Mouse (Mus musculus) stomach, postnatal 0 days (tissue): ENCODE results near the gene Atp8b3. TPM values are rescaled to one million over a fixed set of nuclear protein-coding genes. Genes with fewer than 3 reads are reported as not detected.

ENCODE experiments used
- ATAC-seq: fragments of 200-750 bp; cut with Nextera tagmentation; 2 replicates; pipeline ENCODE4 v1.8.0; 2017; ENCODE audit not compliant: low FRiP score, low TSS enrichment
- DNase-seq: peaks from one replicate; pipeline ENCODE4 v3.0.0-alpha.2; 2016; ENCODE audit warnings: low spot score
- H3K27ac ChIP-seq: fragments of 300-500 bp; sonication (generic); replicated peaks from 2 replicates; pipeline ENCODE4 v1.5.1; 2014; ENCODE audit warnings: mild to moderate bottlenecking, control low read depth
- H3K27me3 ChIP-seq: fragments of 300-500 bp; sonication (generic); 2 replicates; pipeline ENCODE4 v1.6.1; 2014; ENCODE audit warnings: low read length; ENCODE audit not compliant: control insufficient read depth, insufficient read depth
- H3K36me3 ChIP-seq: fragments of 300-500 bp; sonication (generic); 2 replicates; pipeline ENCODE4 v1.6.1; 2014; ENCODE audit warnings: low read length, mixed read lengths; ENCODE audit not compliant: control insufficient read depth, insufficient read depth
- H3K4me1 ChIP-seq: fragments of 300-500 bp; sonication (generic); replicated peaks from 2 replicates; pipeline ENCODE4 v1.6.1; 2014; ENCODE audit warnings: antibody characterized with exemption; ENCODE audit not compliant: control insufficient read depth, insufficient read depth
- H3K4me2 ChIP-seq: fragments of 300-500 bp; sonication (generic); replicated peaks from 2 replicates; pipeline ENCODE4 v1.6.1; 2014; ENCODE audit warnings: low read depth, mild to moderate bottlenecking, control low read depth, moderate library complexity
- H3K4me3 ChIP-seq: fragments of 300-500 bp; sonication (generic); 2 replicates; pipeline ENCODE4 v1.5.1; 2014; ENCODE audit warnings: low read depth, low read length, control low read depth
- H3K9ac ChIP-seq: fragments of 300-500 bp; sonication (generic); 2 replicates; pipeline ENCODE4 v1.6.1; 2014; ENCODE audit warnings: mild to moderate bottlenecking, low read length, control low read depth, mixed read lengths
- H3K9me3 ChIP-seq: fragments of 300-500 bp; sonication (generic); 2 replicates; pipeline ENCODE4 v1.6.1; 2016; ENCODE audit warnings: low read length; ENCODE audit not compliant: control insufficient read depth
- CTCF ChIP-seq: IDR thresholded peaks from 2 replicates; pipeline ENCODE4 v1.5.1; 2016; ENCODE audit warnings: antibody characterized with exemption, low read depth, mild to moderate bottlenecking, moderate library complexity
- EP300 ChIP-seq: optimal IDR thresholded peaks from 2 replicates; pipeline ENCODE3; 2016; ENCODE audit warnings: antibody characterized with exemption
- WGBS: fragments of 180-500 bp; shearing (Covaris S2); extraction: QIAGEN DNeasy Blood & Tissue Kit; methylation state at CpG from one replicate; pipeline ENCODE4 v1.1.7; 2014; 5-methylcytosine and 5-hydroxymethylcytosine counted together
- polyA plus RNA-seq: library from polyadenylated mRNA; unstranded; fragments of >200 nt; fragmentation: Nextera tagmentation; extraction: Ambion mirVana; gene quantifications from 2 replicates; pipeline ENCODE4 v1.2.1, GENCODE M21; 2015

Atp8b3 gene
- polyA plus RNA-seq, 1 experiment from 2014 or later = 0.10 TPM

DNA sequence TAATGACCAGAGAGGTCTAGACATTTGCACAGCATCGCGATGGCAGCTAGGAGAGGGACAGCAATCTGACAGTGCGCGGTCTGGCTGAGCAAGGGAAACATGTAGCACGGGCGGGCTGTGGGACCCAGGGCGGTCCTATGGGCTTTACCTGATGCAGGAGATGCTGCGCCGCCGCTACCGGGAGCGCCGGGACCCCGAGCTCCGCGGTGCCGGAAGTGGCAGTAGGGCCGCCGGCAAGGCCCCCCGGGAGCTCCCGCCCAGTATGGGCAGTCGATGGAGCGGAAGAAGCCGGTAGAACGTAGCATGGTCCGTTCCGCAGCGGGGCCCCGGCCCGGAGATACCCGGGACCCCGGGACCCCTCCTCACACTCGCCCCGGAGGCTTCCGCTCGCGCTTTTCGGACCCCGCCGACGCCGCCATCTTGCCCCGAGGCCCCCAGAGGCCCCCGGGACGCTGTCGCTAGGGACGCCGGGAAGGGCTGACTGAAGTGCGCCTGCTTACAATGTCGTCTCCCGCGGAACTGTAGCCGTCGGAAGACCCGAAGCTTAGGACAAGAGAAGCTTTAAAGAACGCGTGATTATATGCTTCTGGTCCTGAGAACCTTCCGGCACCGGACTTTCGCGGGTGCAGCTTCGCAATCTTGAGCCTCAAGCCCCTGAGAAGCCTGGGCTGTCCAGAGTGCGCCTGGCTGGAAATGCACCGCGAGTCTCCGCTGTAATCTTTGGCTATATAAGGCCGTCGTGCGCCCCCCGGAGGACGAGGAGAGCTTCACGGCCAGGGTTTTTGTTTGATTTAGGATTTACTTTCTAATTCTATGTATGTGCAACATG is 22.4 kb upstream of the Atp8b3 start, which contains the start of gene Rexo1:
Rexo1 (minus strand) TSS at position 445 of the 829 bp plus-strand sequence.
- Histone ChIP-seq H3K4me1 (peaks cover 9% of the 10 kb centered on the region), H3K4me3 (peak within 1 kb of the TSS; percentile 99), H3K36me3 (no peaks in the 10 kb centered on the region), H3K4me2 (peak within 1 kb of the TSS; percentile 75), H3K27ac (peak within 1 kb of the TSS; percentile 90), H3K27me3 (no peaks in the 10 kb centered on the region), H3K9ac (peak within 1 kb of the TSS; percentile 99), H3K9me3 (no peaks in the 10 kb centered on the region)
- DNase-seq (peak; percentile 96), ATAC-seq (peak; percentile 85)
- TF ChIP-seq EP300 (peak; percentile 90), CTCF (peak; percentile 89)
- WGBS = under 1% methylated on average over 69 of the region's 72 CpGs

DNA sequence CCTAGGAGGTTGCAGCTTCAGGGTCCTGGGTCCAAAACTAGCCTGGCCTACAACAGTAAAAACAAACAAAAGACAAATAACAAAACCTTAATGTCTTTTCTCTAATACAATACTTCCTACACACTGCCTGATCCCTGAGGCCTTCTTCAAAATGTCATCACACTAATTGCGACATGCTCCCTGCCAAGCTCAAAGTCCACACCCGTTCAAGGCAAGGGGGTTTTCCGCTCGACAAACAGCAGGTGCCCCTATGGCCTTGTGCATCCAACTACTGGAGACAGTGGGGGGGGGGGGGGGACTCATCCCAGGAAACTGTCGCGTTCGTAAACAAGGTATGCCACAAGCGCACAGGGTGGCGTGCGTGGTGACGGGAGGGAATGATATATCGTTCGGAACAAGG is 21.7 kb upstream of the Atp8b3 start:
- no peaks in the 10 kb centered on the region for H3K27me3 ChIP-seq
- ATAC-seq = peak; percentile 1
- H3K4me1 ChIP-seq = peaks cover 9% of the 10 kb centered on the region
- no peak for DNase-seq
- peak overlapping the region; percentile 75 for H3K4me2 ChIP-seq
- H3K9ac ChIP-seq = peak overlapping the region; percentile 99
- no peaks in the 10 kb centered on the region for H3K9me3 ChIP-seq
- TF ChIP-seq EP300 = no peak
- no peak for TF ChIP-seq CTCF
- peak overlapping the region; percentile 90; the same call in 1 of the 2 replicates for H3K27ac ChIP-seq
- peak overlapping the region; percentile 99 for H3K4me3 ChIP-seq
- WGBS = under 1% methylated on average over 13 of the region's 13 CpGs
- H3K36me3 ChIP-seq = no peaks in the 10 kb centered on the region

DNA sequence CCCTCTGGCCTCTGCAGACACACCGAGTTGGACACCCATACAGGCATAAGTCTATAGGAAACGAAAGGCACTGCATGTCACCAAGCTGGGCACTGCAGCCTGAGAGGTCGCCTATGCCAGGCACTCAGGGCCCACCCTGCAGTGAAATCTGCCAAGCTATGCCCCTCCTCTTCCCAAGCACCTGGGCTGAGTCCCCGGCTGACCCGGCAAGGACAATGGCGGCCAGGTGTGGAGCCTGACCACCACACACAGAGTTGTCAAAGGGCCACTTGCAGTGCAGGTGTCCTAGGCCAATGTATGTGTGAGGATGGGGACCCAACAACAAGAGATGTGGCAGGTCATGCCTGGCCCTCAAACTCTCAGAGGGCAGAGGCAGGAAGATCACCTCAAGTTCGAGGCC is 20.5 kb upstream of the Atp8b3 start:
- Histone ChIP-seq H3K27ac (no peak overlapping the region), H3K36me3 (no peaks in the 10 kb centered on the region), H3K4me2 (no peak overlapping the region), H3K9me3 (no peaks in the 10 kb centered on the region), H3K27me3 (no peaks in the 10 kb centered on the region), H3K9ac (no peak overlapping the region), H3K4me1 (peaks cover 9% of the 10 kb centered on the region), H3K4me3 (no peak overlapping the region)
- WGBS = 90% methylated on average over 7 of the region's 7 CpGs
- DNase-seq = no peak
- no peak for ATAC-seq
- TF ChIP-seq CTCF (no peak), EP300 (no peak)

DNA sequence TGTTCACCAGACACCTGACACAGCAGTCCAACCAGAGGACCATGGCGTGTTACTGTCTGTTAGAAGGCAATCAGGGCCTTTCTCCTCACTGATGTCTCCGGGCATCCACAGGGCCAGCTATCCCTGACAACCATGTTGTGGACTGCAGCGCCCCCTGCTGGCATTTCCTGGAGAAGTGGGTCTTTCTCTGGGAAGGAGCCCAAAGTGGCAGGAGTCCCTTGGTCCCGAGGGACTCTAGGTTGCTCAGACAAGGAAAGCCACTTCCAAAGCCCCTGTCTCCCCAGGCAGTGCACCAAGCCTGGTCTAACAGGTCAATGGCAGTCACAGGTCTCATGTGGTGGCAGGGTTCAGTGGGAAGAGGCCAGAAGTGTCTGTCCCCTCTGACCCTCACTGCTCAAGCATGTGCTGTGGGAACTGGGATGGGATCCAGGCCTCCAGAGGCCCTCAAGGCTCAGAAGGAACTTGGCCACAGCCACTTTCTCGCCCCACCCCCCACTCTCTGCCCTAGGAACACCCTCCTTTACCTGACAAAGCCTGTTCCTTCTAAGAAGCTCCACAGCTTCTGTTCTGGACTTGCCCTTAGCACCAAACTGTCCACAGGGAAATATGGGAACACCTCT is 18.5 kb upstream of the Atp8b3 start:
- 0 out of 2 replicates have a peak overlapping the region, but pooled peaks have one; percentile 30 for H3K27ac ChIP-seq
- H3K27me3 ChIP-seq = no peaks in the 10 kb centered on the region
- H3K4me3 ChIP-seq = no peak overlapping the region
- WGBS = 23% methylated on average over 5 of the region's 5 CpGs
- peaks cover 9% of the 10 kb centered on the region for H3K4me1 ChIP-seq
- no peaks in the 10 kb centered on the region for H3K9me3 ChIP-seq
- TF ChIP-seq EP300 = no peak
- TF ChIP-seq CTCF = peak; percentile 85
- no peak overlapping the region for H3K4me2 ChIP-seq
- H3K9ac ChIP-seq = peak overlapping the region; percentile 38; the same call in 1 of the 2 replicates
- no peak for ATAC-seq
- DNase-seq = peak; percentile 85
- no peaks in the 10 kb centered on the region for H3K36me3 ChIP-seq

DNA sequence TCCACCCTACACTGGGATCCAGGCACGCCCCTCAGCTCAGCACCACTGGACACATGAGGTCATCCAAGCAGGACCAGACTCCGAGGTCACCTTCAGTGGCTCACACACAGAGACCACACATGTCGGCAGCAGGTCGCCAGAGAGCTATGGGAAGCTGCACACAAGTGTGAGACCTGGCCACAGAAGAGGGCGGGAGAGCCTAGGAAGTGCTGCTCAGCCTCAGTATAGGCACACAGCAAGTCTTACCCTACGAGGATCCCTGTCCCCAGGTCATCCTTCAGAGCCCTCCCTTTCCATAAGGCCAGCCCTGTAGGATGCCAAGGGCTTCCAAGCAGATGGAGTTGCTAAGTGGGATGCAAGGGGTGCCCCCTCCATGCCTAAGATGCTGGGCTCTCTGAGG is 15.1 kb upstream of the Atp8b3 start:
- Histone ChIP-seq H3K9me3 (no peaks in the 10 kb centered on the region), H3K4me3 (no peak overlapping the region), H3K27me3 (no peaks in the 10 kb centered on the region), H3K4me2 (no peak overlapping the region), H3K4me1 (peaks cover 5% of the 10 kb centered on the region; the same call in 1 of the 2 replicates), H3K9ac (no peak overlapping the region), H3K36me3 (peaks cover 9% of the 10 kb centered on the region), H3K27ac (no peak overlapping the region)
- 82% methylated on average over 6 of the region's 6 CpGs for WGBS
- no peak for DNase-seq
- no peak for TF ChIP-seq CTCF
- no peak for TF ChIP-seq EP300
- ATAC-seq = no peak

DNA sequence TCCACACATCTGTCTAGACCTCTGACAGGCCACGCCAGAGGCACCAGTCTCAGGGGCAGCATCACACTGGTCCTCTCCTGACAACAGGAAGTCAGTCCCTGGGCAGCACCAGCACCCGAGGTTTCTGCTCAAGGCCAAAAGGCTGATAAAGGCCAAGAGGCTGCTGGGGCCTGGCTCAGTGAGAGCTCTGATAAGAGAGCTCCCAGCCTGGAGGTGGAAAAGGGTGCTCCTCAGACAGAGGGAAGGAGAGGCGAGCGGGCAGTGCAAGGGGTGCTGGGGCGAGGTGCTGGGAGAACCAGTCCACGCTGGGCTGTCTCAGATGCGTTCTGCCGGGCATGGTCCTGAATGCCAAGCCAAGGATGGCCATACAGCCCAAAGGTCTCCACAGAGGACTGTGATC is 14.7 kb upstream of the Atp8b3 start:
- Histone ChIP-seq H3K4me1 (peaks cover 5% of the 10 kb centered on the region; the same call in 1 of the 2 replicates), H3K9me3 (no peaks in the 10 kb centered on the region), H3K4me2 (no peak overlapping the region), H3K9ac (no peak overlapping the region), H3K27ac (no peak overlapping the region), H3K4me3 (no peak overlapping the region), H3K27me3 (no peaks in the 10 kb centered on the region), H3K36me3 (peaks cover 9% of the 10 kb centered on the region)
- 83% methylated on average over 8 of the region's 8 CpGs for WGBS
- no peak for ATAC-seq
- DNase-seq = no peak
- no peak for TF ChIP-seq EP300
